ENCODE assay signal across 1 mouse cellular context in the genomic region with DNA sequence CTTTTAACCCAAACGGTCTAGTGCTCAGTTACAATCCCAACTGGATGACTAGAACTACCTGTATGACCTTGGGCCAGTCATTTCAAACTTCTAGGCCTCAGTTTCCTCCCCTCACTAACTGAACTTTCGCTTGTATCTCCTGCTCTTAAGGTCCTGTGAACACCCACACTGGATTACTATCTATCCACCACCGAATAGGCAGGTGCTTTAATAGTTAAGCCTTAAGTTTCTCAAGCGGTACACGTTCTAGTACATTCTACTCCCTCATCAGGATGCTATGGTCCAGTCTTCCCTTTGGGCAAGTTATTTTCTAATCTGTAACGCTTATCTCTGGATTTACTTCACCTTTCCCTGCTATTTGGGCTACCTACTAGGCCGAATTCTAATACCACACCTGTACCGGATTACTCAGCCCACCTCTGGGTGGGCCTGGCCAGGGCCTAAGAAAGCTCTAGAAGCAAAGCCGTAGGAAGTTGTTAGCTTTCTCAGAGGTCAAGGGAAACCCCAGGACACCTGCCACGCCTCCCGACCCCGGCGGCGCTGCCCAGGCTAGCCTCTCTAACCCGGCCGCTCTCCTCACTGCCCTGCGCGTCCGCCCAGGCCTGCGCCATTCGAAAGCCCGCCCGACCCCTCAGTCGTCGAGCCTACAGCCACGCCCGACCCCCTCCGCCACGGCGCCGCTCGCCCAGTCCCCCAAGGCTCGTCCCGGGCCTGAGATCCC.
TF ChIP-seq lines count a peak whose summit lies in the region.

No protein-coding gene starts in this region.

TF ChIP-seq in MEL, 35 proteins besides CTCF, POLR2A, EP300 and RAD21:
- TF ChIP-seq TBP (IDR thresholded peaks at IDR 0.05; ENCODE audit: low read depth, low read length), result 0 out of 2 replicates have a peak, but pooled peaks have one; percentile 28
- TF ChIP-seq MYB (IDR thresholded peaks at IDR 0.05; ENCODE audit: low read depth, low read length), result no peak
- TF ChIP-seq NRF1 (IDR thresholded peaks at IDR 0.05; ENCODE audit: insufficient read depth, low read depth, low read length, poor library complexity, severe bottlenecking), result no peak
- TF ChIP-seq SIN3A (IDR thresholded peaks at IDR 0.05; ENCODE audit: low read length), result peak; percentile 51
- TF ChIP-seq KAT2A (conservative IDR thresholded peaks at IDR 0.05; ENCODE audit: low read depth, low read length), result no peak
- no peak; the same call in 1 of the 2 replicates for TF ChIP-seq MAX (IDR thresholded peaks at IDR 0.05; ENCODE audit: low read length)
- TF ChIP-seq MAZ (IDR thresholded peaks at IDR 0.05; ENCODE audit: low read depth, low read length), result no peak
- no peak for TF ChIP-seq TCF12 (IDR thresholded peaks at IDR 0.05; ENCODE audit: low read depth, low read length)
- TF ChIP-seq E2F4 (IDR thresholded peaks at IDR 0.05; ENCODE audit: borderline replicate concordance, low read depth, low read length), result no peak
- no peak for TF ChIP-seq MEF2A (IDR thresholded peaks at IDR 0.05; ENCODE audit: extremely low read depth, insufficient replicate concordance, low read depth, low read length, poor library complexity, severe bottlenecking)
- no peak for TF ChIP-seq ZNF384 (IDR thresholded peaks at IDR 0.05; ENCODE audit: low read depth, low read length)
- no peak for TF ChIP-seq CHD2 (IDR thresholded peaks at IDR 0.05; ENCODE audit: low read length)
- no peak for TF ChIP-seq ZC3H11A (IDR thresholded peaks at IDR 0.05; ENCODE audit: low read depth, low read length)
- TF ChIP-seq BHLHE40 (IDR thresholded peaks at IDR 0.05; ENCODE audit: borderline replicate concordance, low read depth, low read length), result peak; percentile 58; the same call in 1 of the 2 replicates
- no peak for TF ChIP-seq GABPA (IDR thresholded peaks at IDR 0.05; ENCODE audit: low read depth, low read length)
- TF ChIP-seq ZKSCAN1 (IDR thresholded peaks at IDR 0.05; ENCODE audit: low read depth, low read length), result no peak
- TF ChIP-seq HCFC1 (IDR thresholded peaks at IDR 0.05; ENCODE audit: low read depth, low read length), result peak; percentile 28; the same call in 1 of the 2 replicates
- TF ChIP-seq ETS1 (IDR thresholded peaks at IDR 0.05; ENCODE audit: low read depth, low read length), result no peak
- TF ChIP-seq ELF1 (IDR thresholded peaks at IDR 0.05; ENCODE audit: low read depth, low read length), result no peak
- TF ChIP-seq RCOR1 (IDR thresholded peaks at IDR 0.05; ENCODE audit: low read depth, low read length), result no peak
- 0 out of 2 replicates have a peak, but pooled peaks have one; percentile 26 for TF ChIP-seq POLR2AphosphoS2 (IDR thresholded peaks at IDR 0.05; ENCODE audit: low read length)
- peak; percentile 96 for TF ChIP-seq CHD1 (IDR thresholded peaks at IDR 0.05; ENCODE audit: low read depth, low read length)
- no peak for TF ChIP-seq MYC (IDR thresholded peaks at IDR 0.05; ENCODE audit: low read depth, low read length)
- no peak for TF ChIP-seq POLR2AphosphoS5 (IDR thresholded peaks at IDR 0.05; ENCODE audit: borderline replicate concordance, low read depth, low read length)
- no peak for TF ChIP-seq UBTF (IDR thresholded peaks at IDR 0.05; ENCODE audit: borderline replicate concordance, insufficient read depth, low read depth, low read length)
- TF ChIP-seq MAFK (IDR thresholded peaks at IDR 0.05; ENCODE audit: borderline replicate concordance, low read depth, low read length), result no peak
- TF ChIP-seq GATA1 (IDR thresholded peaks at IDR 0.05; ENCODE audit: low read depth, low read length), result peak; percentile 55
TF ChIP-seq in MEL: peak in this region for 7.
